8 mouse cellular contexts compared by ENCODE assay signal in the genomic region with DNA sequence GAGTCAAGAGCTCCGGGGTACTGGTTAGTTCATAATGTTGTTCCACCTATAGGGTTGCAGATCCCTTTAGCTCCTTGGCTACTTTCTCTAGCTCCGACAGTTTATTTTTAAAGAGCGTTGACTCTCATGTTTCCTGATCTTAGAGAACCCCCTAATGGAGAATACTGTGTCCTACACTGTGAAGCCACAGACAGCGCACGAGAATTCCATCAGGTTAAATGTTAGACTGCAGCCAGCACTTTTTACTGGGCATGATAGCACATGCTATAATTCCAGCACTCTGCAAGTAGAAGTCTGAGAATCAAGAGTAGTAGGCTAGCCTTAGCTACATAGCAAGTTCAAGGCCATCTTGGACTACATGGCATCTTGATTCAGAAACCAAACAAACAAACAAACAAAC. TPM values are rescaled to one million over a fixed set of nuclear protein-coding genes. Genes with fewer than 3 reads are reported as not detected.
DNase-seq lines count a peak whose midpoint lies in the region; ATAC-seq lines count a peak whose summit lies in the region.

No protein-coding gene starts in this region.

- peak; percentile 69 for ATAC-seq in forebrain, embryonic 11.5 days (replicated peaks; ENCODE audit: low FRiP score)
- ATAC-seq in intestine, embryonic 15.5 days = peak; percentile 86
- ATAC-seq in midbrain, embryonic 12.5 days (ENCODE audit: low FRiP score, low read depth) = peak; percentile 66; the same call in 1 of the 2 replicates

- no peaks in the 10 kb centered on the region for H3K36me3 ChIP-seq in forebrain, embryonic 11.5 days (ENCODE audit: control insufficient read depth, insufficient read depth, low read length)
- no peaks in the 10 kb centered on the region for H3K36me3 ChIP-seq in forebrain, embryonic 10.5 days (replicated peaks)
- no peaks in the 10 kb centered on the region for H3K36me3 ChIP-seq in intestine, embryonic 15.5 days
- H3K36me3 ChIP-seq in midbrain, embryonic 12.5 days = no peaks in the 10 kb centered on the region

- no peaks in the 10 kb centered on the region for H3K4me1 ChIP-seq in forebrain, embryonic 11.5 days (replicated peaks; ENCODE audit: control insufficient read depth, insufficient read depth, low read length)
- H3K4me1 ChIP-seq in forebrain, embryonic 10.5 days = peaks cover 14% of the 10 kb centered on the region
- no peaks in the 10 kb centered on the region for H3K4me1 ChIP-seq in intestine, embryonic 15.5 days (replicated peaks)
- peaks cover 3% of the 10 kb centered on the region; the same call in 1 of the 2 replicates for H3K4me1 ChIP-seq in midbrain, embryonic 12.5 days

- H3K9ac ChIP-seq in forebrain, embryonic 11.5 days (ENCODE audit: low read length) = no peak overlapping the region
- no peak overlapping the region for H3K9ac ChIP-seq in intestine, embryonic 15.5 days
- no peak overlapping the region for H3K9ac ChIP-seq in midbrain, embryonic 12.5 days (replicated peaks)

- H3K27me3 ChIP-seq in forebrain, embryonic 11.5 days (ENCODE audit: control insufficient read depth, insufficient read depth, low read length) = no peaks in the 10 kb centered on the region
- H3K27me3 ChIP-seq in forebrain, embryonic 10.5 days (ENCODE audit: poor library complexity, severe bottlenecking) = no peaks in the 10 kb centered on the region
- no peaks in the 10 kb centered on the region for H3K27me3 ChIP-seq in intestine, embryonic 15.5 days (replicated peaks)
- H3K27me3 ChIP-seq in midbrain, embryonic 12.5 days = no peaks in the 10 kb centered on the region

- H3K4me3 ChIP-seq in forebrain, embryonic 11.5 days (ENCODE audit: low read depth, low read length) = no peak overlapping the region
- no peak overlapping the region for H3K4me3 ChIP-seq in forebrain, embryonic 10.5 days
- H3K4me3 ChIP-seq in intestine, embryonic 15.5 days (replicated peaks) = no peak overlapping the region
- H3K4me3 ChIP-seq in midbrain, embryonic 12.5 days = no peak overlapping the region

- no peak overlapping the region for H3K27ac ChIP-seq in forebrain, embryonic 11.5 days (ENCODE audit: low read depth, low read length)
- no peak overlapping the region for H3K27ac ChIP-seq in forebrain, embryonic 10.5 days
- no peak overlapping the region for H3K27ac ChIP-seq in intestine, embryonic 15.5 days
- no peak overlapping the region for H3K27ac ChIP-seq in midbrain, embryonic 12.5 days (replicated peaks)

- 40% methylated on average over 5 of the region's 5 CpGs for WGBS in forebrain, embryonic 11.5 days
- 45% methylated on average over 5 of the region's 5 CpGs for WGBS in forebrain, embryonic 10.5 days
- WGBS in intestine, embryonic 15.5 days = 27% methylated on average over 5 of the region's 5 CpGs
- WGBS in midbrain, embryonic 12.5 days = 39% methylated on average over 5 of the region's 5 CpGs

- no peaks in the 10 kb centered on the region for H3K9me3 ChIP-seq in forebrain, embryonic 11.5 days (ENCODE audit: control insufficient read depth, low read length)
- H3K9me3 ChIP-seq in forebrain, embryonic 10.5 days = no peaks in the 10 kb centered on the region
- no peaks in the 10 kb centered on the region for H3K9me3 ChIP-seq in intestine, embryonic 15.5 days
- no peaks in the 10 kb centered on the region for H3K9me3 ChIP-seq in midbrain, embryonic 12.5 days

- DNase-seq in forebrain, embryonic 11.5 days (ENCODE audit: low spot score) = no peak
- no peak for DNase-seq in forebrain, embryonic 10.5 days (ENCODE audit: extremely low spot score, low spot score)
- peak; percentile 15 to 19 for DNase-seq in B cell, adult 2 months
- DNase-seq in embryo, embryonic 10.5 days (ENCODE audit: low spot score) = peak; percentile 74
- no peak for DNase-seq in right cerebral cortex, postnatal 10 days (ENCODE audit: low spot score in 2 of 2)
- no peak for DNase-seq in ovary, adult 18-20 months (ENCODE audit: low spot score)

- H3K4me2 ChIP-seq in forebrain, embryonic 11.5 days (ENCODE audit: low read depth, low read length, severe bottlenecking) = no peak overlapping the region
- no peak overlapping the region for H3K4me2 ChIP-seq in intestine, embryonic 15.5 days (replicated peaks)
- H3K4me2 ChIP-seq in midbrain, embryonic 12.5 days (replicated peaks) = no peak overlapping the region

RNA-seq across cellular contexts. Expression of a gene that starts 24.8 kb away (rescaled TPM):
- polyA plus RNA-seq in forebrain, embryonic 11.5 days (2014; fragmentation: Nextera tagmentation; extraction: Ambion mirVana) = 29.5 and 32.7 TPM in 2 replicates
- 22.0 and 24.4 TPM in 2 replicates for polyA plus RNA-seq in forebrain, embryonic 10.5 days (2016; fragmentation: Nextera tagmentation; extraction: Ambion mirVana)
- polyA plus RNA-seq in intestine, embryonic 15.5 days (2015; fragmentation: Nextera tagmentation; extraction: Ambion mirVana) = 31.8 and 34.9 TPM in 2 replicates
- 35.3 and 40.5 TPM in 2 replicates for polyA plus RNA-seq in midbrain, embryonic 12.5 days (2016; fragmentation: Nextera tagmentation; extraction: Ambion mirVana)

Comparison
In these comparisons a context has a peak if more than half of its experiments do, and no peak if none do; other contexts are left out.
1. DNase-seq: peak in B cell, adult 2 months (2 of 2) and embryo, embryonic 10.5 days (single experiment); none in forebrain, embryonic 11.5 days (single experiment), forebrain, embryonic 10.5 days (single experiment), right cerebral cortex, postnatal 10 days (0 of 2) and ovary, adult 18-20 months (single experiment).
2. Peak in every context shown above with its lines, with median percentiles within 50 percentile points of each other: ATAC-seq.